ENCODE assay signal across 11 mouse cellular contexts in the genomic region with DNA sequence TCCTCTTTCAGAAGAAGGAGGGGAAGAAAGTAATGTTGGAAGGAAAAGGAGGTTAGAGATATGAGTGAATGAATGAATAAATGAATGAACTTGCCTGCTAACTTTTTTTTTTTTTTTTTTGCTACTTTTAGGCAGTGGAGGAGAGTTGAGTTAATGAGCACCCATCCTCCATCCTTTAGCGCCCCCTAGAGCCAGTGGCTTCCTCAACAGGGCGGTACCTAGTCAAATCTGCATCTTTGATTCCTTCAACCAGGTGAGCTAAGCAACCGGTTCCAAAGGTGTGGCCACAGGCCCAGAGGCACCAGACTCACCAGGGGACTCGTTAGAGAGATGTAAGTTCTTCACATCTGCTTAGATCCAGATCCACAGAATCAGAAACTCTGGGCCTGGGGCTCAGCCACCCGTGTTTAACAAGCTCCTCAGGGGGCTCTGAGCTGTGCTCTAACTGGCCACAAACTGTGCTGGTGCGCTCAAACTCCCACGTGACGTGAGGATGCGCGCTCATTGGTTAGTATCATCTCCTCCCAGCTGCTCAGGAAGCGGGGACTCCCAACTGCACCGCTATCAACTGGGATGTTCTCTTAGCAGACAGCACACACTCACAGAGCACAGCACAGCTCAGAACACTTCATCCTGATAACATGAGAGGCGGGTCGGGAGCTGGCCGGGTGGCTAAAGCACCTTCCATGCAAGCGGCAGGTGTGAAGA.
DNase-seq lines count a peak whose midpoint lies in the region; ATAC-seq and TF ChIP-seq lines count a peak whose summit lies in the region.
"Had no signal": no experiment of that assay in that cellular context is flagged by ENCODE, and none has a peak within 500 bp of the region (broad histone marks: within the 10 kb centered on the region; RNA-seq: fewer than 3 reads in every experiment).

No protein-coding gene starts in this region.

- H3K4me3 ChIP-seq in heart, embryonic 13.5 days: no peak overlapping the region
- H3K4me3 ChIP-seq in heart, embryonic 11.5 days (ENCODE audit: low read depth, low read length): no peak overlapping the region
- H3K4me3 ChIP-seq in thymus, adult 2 months (ENCODE audit: control insufficient read depth, insufficient read depth, low read length): no peak overlapping the region
- H3K4me3 ChIP-seq: embryonic facial prominence, embryonic 12.5 days had no signal

- H3K4me2 ChIP-seq in heart, embryonic 13.5 days: peak overlapping the region; percentile 13; the same call in 1 of the 2 replicates
- H3K4me2 ChIP-seq in heart, embryonic 11.5 days: no peak overlapping the region
- H3K4me2 ChIP-seq: embryonic facial prominence, embryonic 12.5 days had no signal

- no peak for TF ChIP-seq POLR2A in thymus, adult 2 months (IDR thresholded peaks at IDR 0.05; ENCODE audit: control insufficient read depth, extremely low read depth, insufficient read depth, low read length, poor library complexity)

- H3K9ac ChIP-seq in heart, embryonic 13.5 days: no peak overlapping the region
- no peak overlapping the region for H3K9ac ChIP-seq in heart, embryonic 11.5 days (ENCODE audit: low read depth, low read length)
- H3K9ac ChIP-seq: embryonic facial prominence, embryonic 12.5 days had no signal

- no peak for ATAC-seq in heart, embryonic 13.5 days (ENCODE audit: extremely low read depth, insufficient number of reproducible peaks, low FRiP score, low TSS enrichment)
- no peak for ATAC-seq in heart, embryonic 11.5 days (replicated peaks; ENCODE audit: insufficient number of reproducible peaks, low FRiP score, low TSS enrichment)
- ATAC-seq in activated CD4-positive, CD25-positive, alpha-beta regulatory T cell, adult 4 months: no peak

- H3K36me3 ChIP-seq in heart, embryonic 13.5 days: no peaks in the 10 kb centered on the region
- H3K36me3 ChIP-seq in heart, embryonic 11.5 days (ENCODE audit: control insufficient read depth, insufficient read depth, low read length): no peaks in the 10 kb centered on the region
- no peaks in the 10 kb centered on the region for H3K36me3 ChIP-seq in thymus, adult 2 months (ENCODE audit: control insufficient read depth, insufficient read depth, low read length)
- H3K36me3 ChIP-seq: embryonic facial prominence, embryonic 12.5 days had no signal

- 43% methylated on average over 16 of the region's 16 CpGs for WGBS in heart, embryonic 13.5 days
- 42% methylated on average over 16 of the region's 16 CpGs for WGBS in heart, embryonic 11.5 days (ENCODE audit: insufficient replicate concordance)
- WGBS in thymus, adult 2 months: 85% methylated on average over 16 of the region's 16 CpGs

- TF ChIP-seq CTCF in thymus, adult 2 months (IDR thresholded peaks at IDR 0.05; ENCODE audit: borderline replicate concordance, control insufficient read depth, extremely low read depth, insufficient read depth, low read length, poor library complexity): no peak

- 0 out of 2 replicates have a peak, but pooled peaks cover 8% of the 10 kb centered on the region for H3K9me3 ChIP-seq in heart, embryonic 13.5 days
- no peaks in the 10 kb centered on the region for H3K9me3 ChIP-seq in heart, embryonic 11.5 days (replicated peaks; ENCODE audit: control insufficient read depth, low read length)
- H3K9me3 ChIP-seq: embryonic facial prominence, embryonic 12.5 days had no signal

- DNase-seq in thymus, postnatal 14 days: peak; percentile 44
- no peak for DNase-seq in thymus, adult 2 months
- peak; percentile 46 for DNase-seq in lung, postnatal 14 days
- DNase-seq in MN1 (ENCODE audit: low spot score): no peak
- no peak for DNase-seq in c-Kit-positive CD71-positive TER-119-positive erythroid progenitor cells, embryonic 14.5 days (ENCODE audit: low spot score)
- DNase-seq: heart, postnatal 10 days; left cerebral cortex, postnatal 4 days had no signal

- no peak overlapping the region for H3K27ac ChIP-seq in heart, embryonic 13.5 days (replicated peaks)
- H3K27ac ChIP-seq in heart, embryonic 11.5 days (ENCODE audit: low read depth, low read length): no peak overlapping the region
- H3K27ac ChIP-seq in thymus, adult 2 months (ENCODE audit: control insufficient read depth, insufficient read depth, low read length): no peak overlapping the region
- H3K27ac ChIP-seq: embryonic facial prominence, embryonic 12.5 days had no signal

- no peaks in the 10 kb centered on the region for H3K27me3 ChIP-seq in heart, embryonic 13.5 days (replicated peaks)
- no peaks in the 10 kb centered on the region for H3K27me3 ChIP-seq in heart, embryonic 11.5 days (ENCODE audit: control insufficient read depth, insufficient read depth, low read length)
- no peaks in the 10 kb centered on the region for H3K27me3 ChIP-seq in thymus, adult 2 months (ENCODE audit: control insufficient read depth, insufficient read depth, low read length)
- H3K27me3 ChIP-seq: embryonic facial prominence, embryonic 12.5 days had no signal

- H3K4me1 ChIP-seq in heart, embryonic 13.5 days: peaks cover 3% of the 10 kb centered on the region
- no peaks in the 10 kb centered on the region for H3K4me1 ChIP-seq in heart, embryonic 11.5 days (ENCODE audit: control insufficient read depth, insufficient read depth, low read length)
- 0 out of 2 replicates have a peak, but pooled peaks cover 2% of the 10 kb centered on the region for H3K4me1 ChIP-seq in thymus, adult 2 months (replicated peaks; ENCODE audit: control insufficient read depth, insufficient read depth, low read length)
- H3K4me1 ChIP-seq: embryonic facial prominence, embryonic 12.5 days had no signal

Comparison
In these comparisons a context has a peak if more than half of its experiments do, and no peak if none do; other contexts are left out.
1. DNase-seq: peak in thymus, postnatal 14 days (single experiment) and lung, postnatal 14 days (single experiment); none in thymus, adult 2 months (single experiment), MN1 (single experiment) and c-Kit-positive CD71-positive TER-119-positive erythroid progenitor cells, embryonic 14.5 days (single experiment).